Mouse (Mus musculus) bone marrow, adult 2 months (tissue): ENCODE results near the gene Susd4. TPM values are rescaled to one million over a fixed set of nuclear protein-coding genes. Genes with fewer than 3 reads are reported as not detected.

Source experiments
- H3K27ac ChIP-seq: fragments of 200-500 bp; 2 replicates; pipeline ENCODE4 v1.5.1; 2012; ENCODE audit warnings: low read depth, mild to moderate bottlenecking, control low read depth, inconsistent platforms, low read length; ENCODE audit not compliant: control insufficient read depth, poor library complexity, insufficient read depth
- H3K4me1 ChIP-seq: fragments of 200-500 bp; 2 replicates; pipeline ENCODE4 v1.6.1; 2011; ENCODE audit warnings: low read length; ENCODE audit not compliant: control insufficient read depth, insufficient read depth
- H3K4me3 ChIP-seq: fragments of 200-500 bp; replicated peaks from 2 replicates; pipeline ENCODE3; 2011; ENCODE audit warnings: mild to moderate bottlenecking, low read depth, low read length, control low read depth; ENCODE audit not compliant: control insufficient read depth
- CTCF ChIP-seq: fragments of 200-500 bp; IDR thresholded peaks from 2 replicates; pipeline ENCODE4 v1.5.1; 2011; ENCODE audit warnings: low read length, control low read depth; ENCODE audit not compliant: control insufficient read depth, insufficient read depth
- POLR2A ChIP-seq: fragments of 200-500 bp; IDR thresholded peaks from 2 replicates; pipeline ENCODE4 v1.6.1; 2011; ENCODE audit warnings: low read depth, mild to moderate bottlenecking, control low read depth, low read length, borderline replicate concordance; ENCODE audit not compliant: control insufficient read depth
- WGBS: fragments of 180-500 bp; shearing (Covaris S2); methylation state at CpG from one replicate; pipeline ENCODE4 v1.1.7; 2018; 5-methylcytosine and 5-hydroxymethylcytosine counted together
- polyA plus RNA-seq: library from polyadenylated mRNA; stranded (reverse); fragments of >200 nt; gene quantifications from 2 replicates; pipeline ENCODE4 v1.2.4, GENCODE M21; 2011; ENCODE audit warnings: low replicate concordance; ENCODE audit not compliant: missing spikeins, insufficient read depth, insufficient read length

Susd4 gene
- 0.65 and 1.00 TPM in 2 replicates for polyA plus RNA-seq

- Histone ChIP-seq H3K27ac (no peak within 1 kb of the TSS; the same call in 1 of the 2 replicates), H3K4me1 (no peaks in the 10 kb centered on the region), H3K4me3 (peak within 1 kb of the TSS; percentile 6)
- TF ChIP-seq POLR2A = no peak
- no peak for TF ChIP-seq CTCF
- WGBS = 1% methylated on average over 85 of the region's 95 CpGs
These were observed at the start of gene Susd4 for GRCm38 (mm10) chr1:182763716-182764461. Susd4 (plus strand) TSS chr1:182763860.

- Histone ChIP-seq H3K4me3 (no peak overlapping the region), H3K4me1 (no peaks in the 10 kb centered on the region), H3K27ac (no peak overlapping the region)
- WGBS = 63% methylated on average over 6 of the region's 6 CpGs
- no peak for TF ChIP-seq POLR2A
- TF ChIP-seq CTCF = no peak
These were observed 49.3 kb upstream of the Susd4 start for GRCm38 (mm10) chr1:182714236-182714935.

GRCm38 (mm10) chr1:182727541-182727940, 36.1 kb upstream of the Susd4 start:
- WGBS = 84% methylated on average over 12 of the region's 12 CpGs
- no peak overlapping the region for H3K4me3 ChIP-seq
- H3K27ac ChIP-seq = no peak overlapping the region
- TF ChIP-seq POLR2A (no peak), CTCF (no peak)
- H3K4me1 ChIP-seq = no peaks in the 10 kb centered on the region

GRCm38 (mm10) chr1:182729002-182729401, 34.7 kb upstream of the Susd4 start:
- TF ChIP-seq POLR2A = no peak
- no peak for TF ChIP-seq CTCF
- 79% methylated on average over 9 of the region's 9 CpGs for WGBS

GRCm38 (mm10) chr1:182732695-182733094, 31.0 kb upstream of the Susd4 start:
- no peak for TF ChIP-seq CTCF
- TF ChIP-seq POLR2A = no peak
- no peak overlapping the region for H3K27ac ChIP-seq
- 4% methylated on average over 7 of the region's 7 CpGs for WGBS
- no peaks in the 10 kb centered on the region for H3K4me1 ChIP-seq
- no peak overlapping the region for H3K4me3 ChIP-seq

More at GRCm38 (mm10) chr1:182729002-182729401, 34.7 kb upstream of the Susd4 start:
- Histone ChIP-seq H3K4me1 (no peaks in the 10 kb centered on the region), H3K4me3 (no peak overlapping the region), H3K27ac (no peak overlapping the region)

- no peak overlapping the region for H3K4me3 ChIP-seq
- H3K4me1 ChIP-seq = no peaks in the 10 kb centered on the region
- H3K27ac ChIP-seq = no peak overlapping the region
- TF ChIP-seq CTCF = no peak
- TF ChIP-seq POLR2A = no peak
- 71% methylated on average over 4 of the region's 4 CpGs for WGBS
These were observed 27.8 kb upstream of the Susd4 start for GRCm38 (mm10) chr1:182735891-182736290.

GRCm38 (mm10) chr1:182747081-182747480, 16.6 kb upstream of the Susd4 start:
- 87% methylated on average over 9 of the region's 9 CpGs for WGBS
- H3K4me3 ChIP-seq = no peak overlapping the region
- no peak for TF ChIP-seq CTCF
- no peak for TF ChIP-seq POLR2A
- H3K4me1 ChIP-seq = no peaks in the 10 kb centered on the region
- H3K27ac ChIP-seq = no peak overlapping the region

- TF ChIP-seq CTCF (no peak), POLR2A (no peak)
- WGBS = 87% methylated on average over 17 of the region's 17 CpGs
- Histone ChIP-seq H3K27ac (no peak overlapping the region; the same call in 1 of the 2 replicates), H3K4me3 (no peak overlapping the region), H3K4me1 (no peaks in the 10 kb centered on the region)
These were observed 15.8 kb upstream of the Susd4 start for GRCm38 (mm10) chr1:182747834-182748233.
